Comparison of ENCODE assay signal across 22 mouse cellular contexts in genomic region chr10:115521081-115521451, GRCm38 (mm10). TPM values are rescaled to one million over a fixed set of nuclear protein-coding genes. Genes with fewer than 3 reads are reported as not detected.
DNase-seq lines count a peak whose midpoint lies in the region; ATAC-seq and TF ChIP-seq lines count a peak whose summit lies in the region.
"Had no signal": no experiment of that assay in that cellular context is flagged by ENCODE, and none has a peak within 500 bp of the region (broad histone marks: within the 10 kb centered on the region; RNA-seq: fewer than 3 reads in every experiment).

No protein-coding gene starts in this region.

- H3K9ac ChIP-seq in kidney, postnatal 0 days (ENCODE audit: low read depth, low read length) = no peak overlapping the region
- H3K9ac ChIP-seq in hindbrain, embryonic 13.5 days = no peak overlapping the region
- no peak overlapping the region for H3K9ac ChIP-seq in neural tube, embryonic 13.5 days
- H3K9ac ChIP-seq: limb, embryonic 15.5 days; lung, embryonic 14.5 days had no signal

- no peak overlapping the region for H3K4me3 ChIP-seq in kidney, postnatal 0 days (replicated peaks; ENCODE audit: low read depth, low read length)
- no peak overlapping the region for H3K4me3 ChIP-seq in hindbrain, embryonic 13.5 days
- H3K4me3 ChIP-seq in neural tube, embryonic 13.5 days = no peak overlapping the region
- H3K4me3 ChIP-seq: limb, embryonic 15.5 days had no signal

- WGBS in kidney, postnatal 0 days = 24% methylated on average over 4 of the region's 4 CpGs
- WGBS in hindbrain, embryonic 13.5 days = 5% methylated on average over 4 of the region's 4 CpGs
- WGBS in neural tube, embryonic 13.5 days = 5% methylated on average over 4 of the region's 4 CpGs

- no peaks in the 10 kb centered on the region; the same call in 1 of the 2 replicates for H3K4me1 ChIP-seq in kidney, postnatal 0 days (replicated peaks; ENCODE audit: insufficient read depth, low read length)
- H3K4me1 ChIP-seq in hindbrain, embryonic 13.5 days (replicated peaks) = peaks cover 8% of the 10 kb centered on the region; the same call in 1 of the 2 replicates
- H3K4me1 ChIP-seq in neural tube, embryonic 13.5 days (replicated peaks) = peaks cover 16% of the 10 kb centered on the region

- 0 out of 2 replicates have a peak, but pooled peaks have one; percentile 63 for ATAC-seq in kidney, postnatal 0 days (replicated peaks; ENCODE audit: low FRiP score, low read depth)
- no peak for ATAC-seq in hindbrain, embryonic 13.5 days (ENCODE audit: low FRiP score)
- ATAC-seq in neural tube, embryonic 13.5 days (ENCODE audit: low read depth) = 0 out of 2 replicates have a peak, but pooled peaks have one; percentile 61
- ATAC-seq: CD4-positive, CD25-positive, alpha-beta regulatory T cell, adult 4 months; forebrain, embryonic 16.5 days; midbrain, embryonic 16.5 days had no signal

- no peaks in the 10 kb centered on the region for H3K36me3 ChIP-seq in kidney, postnatal 0 days (ENCODE audit: insufficient read depth, low read length)
- H3K36me3 ChIP-seq in hindbrain, embryonic 13.5 days = no peaks in the 10 kb centered on the region
- no peaks in the 10 kb centered on the region for H3K36me3 ChIP-seq in neural tube, embryonic 13.5 days
- H3K36me3 ChIP-seq: limb, embryonic 15.5 days had no signal

- peak overlapping the region; percentile 19; the same call in 1 of the 2 replicates for H3K4me2 ChIP-seq in kidney, postnatal 0 days (ENCODE audit: low read length)
- peak overlapping the region; percentile 17; the same call in 1 of the 2 replicates for H3K4me2 ChIP-seq in hindbrain, embryonic 13.5 days
- peak overlapping the region; percentile 33; the same call in 1 of the 2 replicates for H3K4me2 ChIP-seq in neural tube, embryonic 13.5 days
- H3K4me2 ChIP-seq: heart, embryonic 11.5 days; lung, embryonic 14.5 days had no signal

- no peaks in the 10 kb centered on the region for H3K9me3 ChIP-seq in kidney, postnatal 0 days (replicated peaks; ENCODE audit: low read length)
- no peaks in the 10 kb centered on the region for H3K9me3 ChIP-seq in hindbrain, embryonic 13.5 days
- H3K9me3 ChIP-seq in neural tube, embryonic 13.5 days = no peaks in the 10 kb centered on the region
- H3K9me3 ChIP-seq: limb, embryonic 15.5 days had no signal

- peak; percentile 78 for DNase-seq in kidney, postnatal 0 days (ENCODE audit: low spot score)
- no peak for DNase-seq in kidney, postnatal 36 days
- peak; percentile 28 for DNase-seq in embryo, embryonic 9.5 days (ENCODE audit: extremely low spot score)
- no peak for DNase-seq in c-Kit-positive CD71-positive TER-119-positive erythroid progenitor cells, embryonic 14.5 days (ENCODE audit: low spot score)
- no peak for DNase-seq in adrenal gland, adult 8-10 months
- no peak for DNase-seq in urinary bladder, postnatal 10 days (ENCODE audit: low spot score)
- DNase-seq: cerebellum, adult 11 months; gastrocnemius, postnatal 14 days; heart, postnatal 36 days; kidney, adult 8-10 months; lung, embryonic 14.5 days had no signal

- H3K27me3 ChIP-seq in kidney, postnatal 0 days (ENCODE audit: insufficient read depth, low read length) = no peaks in the 10 kb centered on the region
- no peaks in the 10 kb centered on the region for H3K27me3 ChIP-seq in hindbrain, embryonic 13.5 days
- no peaks in the 10 kb centered on the region for H3K27me3 ChIP-seq in neural tube, embryonic 13.5 days
- H3K27me3 ChIP-seq: limb, embryonic 15.5 days had no signal

- H3K27ac ChIP-seq in kidney, postnatal 0 days = peak overlapping the region; percentile 25; the same call in 1 of the 2 replicates
- no peak overlapping the region for H3K27ac ChIP-seq in hindbrain, embryonic 13.5 days
- no peak overlapping the region for H3K27ac ChIP-seq in neural tube, embryonic 13.5 days (replicated peaks)

- TF ChIP-seq CTCF in kidney, postnatal 0 days (IDR thresholded peaks at IDR 0.05; ENCODE audit: low read depth) = no peak

RNA-seq across cellular contexts. Expression of gene A930009A15Rik, which starts 48.7 kb away (rescaled TPM):
- 0.14 TPM in 1 of 2 replicates, not detected in the other for polyA plus RNA-seq in kidney, postnatal 0 days (2015; fragmentation: Nextera tagmentation; extraction: Ambion mirVana)
- polyA plus RNA-seq in hindbrain, embryonic 13.5 days (2015; fragmentation: Nextera tagmentation; extraction: Ambion mirVana) = 0.39 and 1.0 TPM in 2 replicates
- 0.61 and 0.66 TPM in 2 replicates for polyA plus RNA-seq in neural tube, embryonic 13.5 days (2015; fragmentation: Nextera tagmentation; extraction: Ambion mirVana)
- not detected for total RNA-seq in adrenal gland, adult 8-10 months (2022)
- total RNA-seq: adrenal gland, postnatal 4 days; common myeloid progenitor, adult 5-6 weeks; gastrocnemius, postnatal 14 days; heart, postnatal 36 days; megakaryocyte progenitor cell, adult 5-6 weeks had no signal
- polyA plus RNA-seq: CD4-positive, CD25-positive, alpha-beta regulatory T cell, adult 4 months; heart, embryonic 11.5 days; limb, embryonic 15.5 days; lung, embryonic 14.5 days; thymus, postnatal 0 days had no signal

Comparison
In these comparisons a context has a peak if more than half of its experiments do, and no peak if none do; other contexts are left out.
1. DNase-seq: peak in kidney, postnatal 0 days (single experiment) and embryo, embryonic 9.5 days (single experiment); none in kidney, postnatal 36 days (0 of 2), c-Kit-positive CD71-positive TER-119-positive erythroid progenitor cells, embryonic 14.5 days (single experiment), adrenal gland, adult 8-10 months (single experiment) and urinary bladder, postnatal 10 days (single experiment).
2. Peak in every context shown above with its lines, with median percentiles within 50 percentile points of each other: H3K4me2 ChIP-seq.